Mouse (Mus musculus): Measurements from ENCODE around the gene Ifi27l2a.

DNA sequence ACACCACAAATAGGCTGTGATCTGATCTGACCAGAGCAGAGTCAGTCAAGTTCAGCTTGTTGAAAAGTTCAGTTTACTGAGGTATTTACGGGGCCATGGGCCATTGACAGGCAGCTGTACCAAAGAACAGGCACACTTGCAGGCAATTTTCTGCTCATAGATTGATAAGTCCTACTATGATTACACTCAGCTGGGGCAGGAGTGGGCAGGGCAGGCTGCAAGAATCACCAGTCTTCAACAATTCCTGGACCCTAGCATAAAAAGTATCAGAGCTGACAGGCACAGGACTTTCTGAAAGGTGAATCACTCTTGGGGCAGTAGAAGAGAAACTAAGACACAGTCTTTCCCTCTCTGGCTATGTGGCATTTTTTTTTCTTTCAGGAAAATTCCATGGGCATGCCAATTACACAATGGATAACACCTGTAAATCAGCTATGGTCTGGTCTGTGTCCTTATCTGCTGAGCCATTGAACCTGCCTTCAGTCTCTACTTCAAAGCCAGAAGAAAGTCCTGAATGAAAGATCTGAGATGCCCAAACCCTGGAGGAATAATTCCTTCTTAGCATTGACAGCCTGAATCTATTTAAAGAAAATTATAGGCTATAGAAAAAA, 33.4 kb upstream of the Ifi27l2a start:
- TF ChIP-seq POLR2A (IDR thresholded peaks at IDR 0.05; ENCODE audit: extremely low read depth, insufficient read depth, low read length) (no peak), CTCF (IDR thresholded peaks at IDR 0.05; ENCODE audit: extremely low read depth, insufficient read depth, low read length) (no peak)

Data from cortical plate, adult 2 months (tissue).